Mouse (Mus musculus) megakaryocyte, embryonic 14.5 days (primary cell): ENCODE measurements at regions not wholly inside any gene's neighbourhood (a gene's known extent, or its start where the extent isn't known, plus 50 kb on each side); places are given as distances from the start of the nearest gene placed in this dataset.

ENCODE experiments used
- FLI1 ChIP-seq: IDR thresholded peaks from 2 replicates; pipeline ENCODE4 v1.6.1; 2012; ENCODE audit warnings: low read length, inconsistent platforms, mixed read lengths
- GATA1 ChIP-seq: IDR thresholded peaks from 3 replicates; pipeline ENCODE4 v1.6.1; 2012; ENCODE audit warnings: mixed read lengths, low read length, inconsistent platforms, borderline replicate concordance

DNA sequence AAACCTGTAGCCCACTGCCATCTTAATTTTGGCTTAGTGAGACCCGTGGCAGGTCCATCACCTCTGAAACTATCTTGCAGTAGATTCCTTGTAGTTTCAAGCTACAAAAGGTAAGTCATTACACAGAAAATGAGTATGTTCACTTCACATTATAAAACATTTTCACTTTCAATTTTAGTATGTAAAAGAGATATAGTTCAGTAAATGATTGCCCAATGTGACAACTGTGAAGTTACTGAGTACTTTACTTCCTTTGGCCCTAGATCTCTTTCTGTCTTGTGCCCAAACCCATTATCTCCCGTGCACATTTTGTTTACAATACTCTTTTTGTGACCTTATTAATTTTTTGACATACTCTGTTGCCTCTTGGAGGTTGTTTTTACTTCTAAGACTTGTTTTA, 335.4 kb upstream of the Pitrm1 start:
- TF ChIP-seq GATA1 (no peak), FLI1 (no peak)
